Mouse (Mus musculus): ENCODE measurements around the gene Fbxl17. TPM values are rescaled to one million over a fixed set of nuclear protein-coding genes. Genes with fewer than 3 reads are reported as not detected.

Fbxl17 gene
- polyA plus RNA-seq (2017; shearing (Covaris generic)), result 35.9 TPM

GRCm38 (mm10) chr17:63499636-63500155, at the start of gene Fbxl17:
Fbxl17 (minus strand) TSS chr17:63500017.

